Mouse (Mus musculus) cerebellum, adult 2 months (tissue): ENCODE data around the gene Ifit3b. TPM values are rescaled to one million over a fixed set of nuclear protein-coding genes. Genes with fewer than 3 reads are reported as not detected.
"Not testable (repeated sequence)": the region's sequence is repeated elsewhere in the genome, so short reads cannot be mapped to it uniquely, and the experiment has no call there.

Experiments
- DNase-seq, 2 experiments: peaks; one replicate each; pipeline ENCODE4 v3.0.0; 2021
- H3K27ac ChIP-seq: fragments of 200-500 bp; 2 replicates; pipeline ENCODE4 v1.5.1; 2012; ENCODE audit warnings: low read length, control low read depth, inconsistent platforms; ENCODE audit not compliant: insufficient read depth
- H3K27me3 ChIP-seq: fragments of 200-500 bp; 2 replicates; pipeline ENCODE4 v1.6.1; 2012; ENCODE audit warnings: inconsistent platforms, mild to moderate bottlenecking, low read length, moderate library complexity; ENCODE audit not compliant: control insufficient read depth, insufficient read depth
- H3K4me1 ChIP-seq: fragments of 200-500 bp; 2 replicates; pipeline ENCODE4 v1.6.1; 2011; ENCODE audit warnings: low read length; ENCODE audit not compliant: control insufficient read depth, insufficient read depth
- H3K4me3 ChIP-seq: fragments of 200-500 bp; replicated peaks from 2 replicates; pipeline ENCODE3; 2011; ENCODE audit warnings: mild to moderate bottlenecking, low read depth, low read length, control low read depth; ENCODE audit not compliant: insufficient read depth
- CTCF ChIP-seq: fragments of 200-500 bp; IDR thresholded peaks from 2 replicates; pipeline ENCODE4 v1.5.1; 2011; ENCODE audit warnings: low read depth, mild to moderate bottlenecking, control low read depth, low read length, moderate library complexity, borderline replicate concordance; ENCODE audit not compliant: insufficient read depth
- POLR2A ChIP-seq: fragments of 200-500 bp; IDR thresholded peaks from 2 replicates; pipeline ENCODE4 v1.6.1; 2011; ENCODE audit warnings: low read length, control low read depth, borderline replicate concordance; ENCODE audit not compliant: insufficient read depth
- WGBS: fragments of 180-500 bp; shearing (Covaris S2); methylation state at CpG from one replicate; pipeline ENCODE4 v1.1.7; 2018; 5-methylcytosine and 5-hydroxymethylcytosine counted together
- polyA plus RNA-seq: library from polyadenylated mRNA; depleted of rRNA; stranded (reverse); fragments of >200 nt; gene quantifications from 2 replicates; pipeline ENCODE4 v1.2.3, GENCODE M21; 2012

Ifit3b gene
- polyA plus RNA-seq, 1 experiment: 5.5 TPM

- no peaks in the 10 kb centered on the region for H3K4me1 ChIP-seq
- H3K27ac ChIP-seq: no peak overlapping the region
- WGBS: 65% methylated on average over 1 of the region's 1 CpGs
- TF ChIP-seq POLR2A (no peak), CTCF (no peak)
- DNase-seq: no peak
- H3K4me3 ChIP-seq: no peak overlapping the region
- H3K27me3 ChIP-seq: no peaks in the 10 kb centered on the region
Observed at GRCm38 (mm10) chr19:34577121-34577520, 30.6 kb upstream of the Ifit3b start.

DNA sequence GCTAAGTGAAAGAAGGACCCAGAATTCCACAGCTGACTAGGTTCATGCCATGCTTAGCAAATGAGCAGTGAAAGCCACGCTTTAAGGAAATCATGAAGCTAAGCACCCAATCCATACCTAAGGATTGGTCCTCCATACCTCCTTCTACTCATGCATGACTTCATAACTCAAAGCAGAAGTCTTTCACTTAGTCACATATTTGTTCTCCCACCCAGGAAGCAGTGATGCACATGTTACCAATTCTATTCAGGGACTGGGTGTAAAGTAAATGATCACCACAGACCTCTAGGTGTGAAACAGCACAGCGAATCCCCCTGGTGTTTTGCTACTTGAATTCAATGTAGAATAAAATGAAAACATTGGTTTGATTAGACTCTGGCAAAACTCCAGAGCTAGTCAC is 25.1 kb upstream of the Ifit3b start:
- not testable (repeated sequence) for H3K4me1 ChIP-seq, H3K27me3 ChIP-seq, H3K4me3 ChIP-seq, DNase-seq, H3K27ac ChIP-seq
- WGBS: 83% methylated on average over 2 of the region's 2 CpGs

GRCm38 (mm10) chr19:34583126-34583766 is 24.5 kb upstream of the Ifit3b start, which contains the start of gene Ifit3:
TSS of gene Ifit3 (plus strand) at chr19:34583531.
- 54% methylated on average over 2 of the region's 2 CpGs for WGBS
- not testable (repeated sequence) for DNase-seq

DNA sequence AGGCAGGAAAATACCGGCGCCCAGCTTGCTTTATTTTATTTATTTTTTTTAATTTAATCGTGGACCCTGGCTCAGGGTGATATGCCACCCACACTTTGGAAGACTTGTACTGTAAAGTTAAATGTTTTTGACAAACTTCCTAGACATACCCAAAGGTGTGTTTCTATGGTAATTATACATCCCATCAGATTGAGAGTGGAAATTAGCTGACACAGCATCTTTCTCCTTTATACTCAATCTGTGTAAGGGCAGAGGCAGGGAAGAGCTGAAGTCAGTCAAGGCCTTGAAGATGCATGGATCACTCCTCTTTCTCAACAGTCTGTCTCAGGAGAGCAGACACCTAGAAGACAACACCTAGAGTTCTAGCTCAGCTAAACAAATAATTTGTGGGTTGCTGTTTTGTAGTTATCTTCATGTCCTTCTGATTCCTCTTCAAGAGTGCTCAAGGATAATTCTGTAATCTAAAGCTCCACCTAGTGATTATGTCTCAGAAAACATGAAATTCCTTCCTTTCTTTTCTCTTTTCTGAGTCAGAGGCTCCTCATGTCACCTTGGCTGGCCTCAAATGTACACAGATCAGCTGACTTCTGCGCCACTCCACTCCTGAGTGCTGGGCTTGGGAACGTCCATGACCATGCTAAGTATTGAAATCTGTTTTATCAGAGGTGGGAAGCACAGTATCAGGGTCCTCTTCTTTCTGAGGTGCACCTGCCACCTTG is 21.9 kb upstream of the Ifit3b start:
- DNase-seq, H3K27ac ChIP-seq, H3K4me3 ChIP-seq, H3K27me3 ChIP-seq, H3K4me1 ChIP-seq: not testable (repeated sequence)
- 72% methylated on average over 5 of the region's 5 CpGs for WGBS

More at GRCm38 (mm10) chr19:34583126-34583766, 24.5 kb upstream of the Ifit3b start, which contains the start of gene Ifit3:
- H3K4me1 ChIP-seq, H3K27ac ChIP-seq, H3K27me3 ChIP-seq, H3K4me3 ChIP-seq: not testable (repeated sequence)

- H3K27ac ChIP-seq, DNase-seq, H3K4me1 ChIP-seq, H3K27me3 ChIP-seq, H3K4me3 ChIP-seq: not testable (repeated sequence)
- WGBS: 81% methylated on average over 7 of the region's 12 CpGs
Observed at GRCm38 (mm10) chr19:34587898-34588692, 19.7 kb upstream of the Ifit3b start.

DNA sequence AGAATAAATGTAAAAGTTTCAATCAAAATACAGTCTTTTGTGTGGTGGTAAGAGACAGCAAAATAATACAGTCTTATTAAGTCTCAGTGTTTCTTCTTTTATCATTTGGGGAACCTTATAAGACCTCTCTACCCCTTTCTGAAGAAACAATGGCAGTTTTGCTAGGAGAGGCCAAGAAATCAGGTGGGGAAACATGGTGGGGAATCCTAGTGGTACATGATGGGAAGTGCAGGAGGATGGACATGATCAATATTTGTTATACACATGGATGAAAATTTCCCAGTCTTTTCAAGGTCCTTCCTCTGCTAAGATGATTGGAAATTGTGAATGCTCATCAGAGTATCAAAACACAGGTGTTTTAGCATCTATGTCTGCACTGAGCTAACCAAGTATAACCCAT is 18.8 kb upstream of the Ifit3b start:
- Histone ChIP-seq H3K4me3 (no peak overlapping the region), H3K4me1 (no peaks in the 10 kb centered on the region), H3K27ac (no peak overlapping the region), H3K27me3 (no peaks in the 10 kb centered on the region)
- no peak for TF ChIP-seq CTCF
- TF ChIP-seq POLR2A: no peak
- no peak for DNase-seq

DNA sequence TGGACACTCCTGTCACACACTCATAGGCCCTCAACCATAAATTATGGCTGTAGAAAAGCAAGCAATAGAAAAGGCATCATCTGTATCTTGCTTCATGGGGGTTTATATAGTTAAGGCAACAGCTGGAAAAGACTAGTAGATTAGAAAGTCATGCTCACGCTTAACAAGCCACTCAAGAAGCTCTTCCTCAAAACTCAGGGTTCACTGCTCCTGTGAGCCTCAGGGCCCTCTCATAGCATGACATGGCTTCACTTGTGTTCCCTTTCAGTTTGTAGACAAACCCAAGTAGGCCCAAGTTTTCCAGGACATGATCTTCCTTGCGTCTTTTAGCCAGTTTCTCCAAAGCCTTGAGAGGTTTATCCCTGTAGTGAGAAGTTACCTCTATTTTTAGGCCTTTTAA is 14.3 kb upstream of the Ifit3b start:
- peaks cover 4% of the 10 kb centered on the region for H3K4me1 ChIP-seq
- 93% methylated on average over 2 of the region's 2 CpGs for WGBS
- no peak overlapping the region for H3K27ac ChIP-seq
- no peaks in the 10 kb centered on the region for H3K27me3 ChIP-seq
- no peak overlapping the region for H3K4me3 ChIP-seq
- no peak for DNase-seq
- TF ChIP-seq CTCF: no peak
- TF ChIP-seq POLR2A: no peak

- WGBS: 56% methylated on average over 3 of the region's 3 CpGs
- not testable (repeated sequence) for DNase-seq, H3K27me3 ChIP-seq, H3K4me3 ChIP-seq, H3K4me1 ChIP-seq, H3K27ac ChIP-seq
Observed at GRCm38 (mm10) chr19:34594523-34594922, 13.2 kb upstream of the Ifit3b start.
